Mouse (Mus musculus): Measurements from ENCODE around the gene Rps6kb1. TPM values are rescaled to one million over a fixed set of nuclear protein-coding genes. Genes with fewer than 3 reads are reported as not detected.

Gene Rps6kb1
- polyA plus RNA-seq, 1 experiment from 2014 or later: 57.8 TPM

- Histone ChIP-seq H3K27me3 (ENCODE audit: control insufficient read depth, insufficient read depth, low read length) (no peaks in the 10 kb centered on the region), H3K4me2 (replicated peaks; ENCODE audit: low read depth, low read length) (no peak overlapping the region), H3K4me3 (ENCODE audit: low read depth, low read length) (no peak overlapping the region), H3K9me3 (ENCODE audit: control insufficient read depth, low read length) (no peaks in the 10 kb centered on the region), H3K27ac (ENCODE audit: low read depth, low read length) (no peak overlapping the region), H3K9ac (ENCODE audit: low read depth, low read length) (no peak overlapping the region), H3K4me1 (replicated peaks; ENCODE audit: control insufficient read depth, insufficient read depth, low read length) (0 out of 2 replicates have a peak, but pooled peaks cover 2% of the 10 kb centered on the region), H3K36me3 (ENCODE audit: control insufficient read depth, insufficient read depth, low read length) (no peaks in the 10 kb centered on the region)
- WGBS: 84% methylated on average over 7 of the region's 7 CpGs
- no peak for DNase-seq (ENCODE audit: low spot score)
- no peak for ATAC-seq (ENCODE audit: low FRiP score)
Measured at GRCm38 (mm10) chr11:86582543-86583260, 38.1 kb upstream of the Rps6kb1 start.

DNA sequence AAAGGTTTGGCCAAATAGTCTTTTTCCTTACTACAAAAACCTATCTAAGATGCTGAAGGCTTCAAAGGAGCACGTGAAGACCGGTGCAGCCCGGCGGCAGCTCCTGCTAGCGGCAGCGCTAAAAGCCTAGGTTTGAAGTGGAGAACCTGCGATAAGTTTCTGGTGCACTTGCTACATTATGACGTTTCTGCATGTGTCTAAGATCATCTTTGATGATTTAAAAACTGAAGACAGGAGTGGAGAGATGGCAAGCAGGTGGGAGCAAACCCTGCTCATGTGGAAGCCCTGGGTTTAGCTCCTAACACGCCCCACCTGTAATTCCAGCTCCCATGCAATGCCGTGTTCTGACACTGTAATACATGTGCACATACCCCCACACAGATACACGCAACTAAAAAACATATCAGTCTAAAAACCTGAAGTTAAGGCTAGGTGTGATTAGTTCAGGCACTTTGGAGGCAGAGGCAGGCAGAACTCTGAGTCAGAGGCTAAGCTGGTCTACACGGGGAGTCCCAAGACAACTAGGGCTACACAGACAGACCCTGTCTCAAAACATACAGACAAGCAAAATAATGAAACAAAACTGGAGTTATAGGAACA, 37.4 kb upstream of the Rps6kb1 start:
- 92% methylated on average over 12 of the region's 12 CpGs for WGBS
- H3K27ac ChIP-seq (ENCODE audit: low read depth, low read length): no peak overlapping the region
- H3K4me2 ChIP-seq (replicated peaks; ENCODE audit: low read depth, low read length): no peak overlapping the region
- H3K9me3 ChIP-seq (ENCODE audit: control insufficient read depth, low read length): no peaks in the 10 kb centered on the region
- H3K4me3 ChIP-seq (ENCODE audit: low read depth, low read length): no peak overlapping the region
- H3K27me3 ChIP-seq (ENCODE audit: control insufficient read depth, insufficient read depth, low read length): no peaks in the 10 kb centered on the region
- DNase-seq (ENCODE audit: low spot score) (no peak), ATAC-seq (ENCODE audit: low FRiP score) (no peak)
- no peaks in the 10 kb centered on the region for H3K36me3 ChIP-seq (ENCODE audit: control insufficient read depth, insufficient read depth, low read length)
- H3K4me1 ChIP-seq (replicated peaks; ENCODE audit: control insufficient read depth, insufficient read depth, low read length): 0 out of 2 replicates have a peak, but pooled peaks cover 1% of the 10 kb centered on the region
- H3K9ac ChIP-seq (ENCODE audit: low read depth, low read length): no peak overlapping the region

- ATAC-seq (ENCODE audit: low FRiP score) (no peak), DNase-seq (ENCODE audit: low spot score) (no peak)
- Histone ChIP-seq H3K4me3 (ENCODE audit: low read depth, low read length) (no peak overlapping the region), H3K27ac (ENCODE audit: low read depth, low read length) (no peak overlapping the region), H3K36me3 (ENCODE audit: control insufficient read depth, insufficient read depth, low read length) (no peaks in the 10 kb centered on the region), H3K9me3 (ENCODE audit: control insufficient read depth, low read length) (no peaks in the 10 kb centered on the region), H3K27me3 (ENCODE audit: control insufficient read depth, insufficient read depth, low read length) (no peaks in the 10 kb centered on the region), H3K4me1 (replicated peaks; ENCODE audit: control insufficient read depth, insufficient read depth, low read length) (no peaks in the 10 kb centered on the region), H3K9ac (ENCODE audit: low read depth, low read length) (no peak overlapping the region), H3K4me2 (replicated peaks; ENCODE audit: low read depth, low read length) (no peak overlapping the region)
- WGBS: 65% methylated on average over 11 of the region's 11 CpGs
Measured at GRCm38 (mm10) chr11:86581250-86581753, 36.7 kb upstream of the Rps6kb1 start.

GRCm38 (mm10) chr11:86580319-86581113, 35.9 kb upstream of the Rps6kb1 start:
- WGBS: 88% methylated on average over 9 of the region's 9 CpGs
- no peak for DNase-seq (ENCODE audit: low spot score)
- H3K4me3 ChIP-seq (ENCODE audit: low read depth, low read length): no peak overlapping the region
- H3K9ac ChIP-seq (ENCODE audit: low read depth, low read length): no peak overlapping the region
- no peak for ATAC-seq (ENCODE audit: low FRiP score)
- H3K27me3 ChIP-seq (ENCODE audit: control insufficient read depth, insufficient read depth, low read length): no peaks in the 10 kb centered on the region
- no peaks in the 10 kb centered on the region for H3K9me3 ChIP-seq (ENCODE audit: control insufficient read depth, low read length)
- H3K4me1 ChIP-seq (replicated peaks; ENCODE audit: control insufficient read depth, insufficient read depth, low read length): no peaks in the 10 kb centered on the region
- no peak overlapping the region for H3K27ac ChIP-seq (ENCODE audit: low read depth, low read length)
- H3K36me3 ChIP-seq (ENCODE audit: control insufficient read depth, insufficient read depth, low read length): no peaks in the 10 kb centered on the region
- H3K4me2 ChIP-seq (replicated peaks; ENCODE audit: low read depth, low read length): no peak overlapping the region

- Histone ChIP-seq H3K9me3 (ENCODE audit: control insufficient read depth, low read length) (no peaks in the 10 kb centered on the region), H3K9ac (ENCODE audit: low read depth, low read length) (no peak overlapping the region), H3K4me3 (ENCODE audit: low read depth, low read length) (no peak overlapping the region), H3K27me3 (ENCODE audit: control insufficient read depth, insufficient read depth, low read length) (no peaks in the 10 kb centered on the region), H3K27ac (ENCODE audit: low read depth, low read length) (no peak overlapping the region), H3K4me2 (replicated peaks; ENCODE audit: low read depth, low read length) (no peak overlapping the region), H3K4me1 (replicated peaks; ENCODE audit: control insufficient read depth, insufficient read depth, low read length) (no peaks in the 10 kb centered on the region), H3K36me3 (ENCODE audit: control insufficient read depth, insufficient read depth, low read length) (no peaks in the 10 kb centered on the region)
- no peak for ATAC-seq (ENCODE audit: low FRiP score)
- no peak for DNase-seq (ENCODE audit: low spot score)
- WGBS: 88% methylated on average over 10 of the region's 10 CpGs
Measured at GRCm38 (mm10) chr11:86579731-86580318, 35.2 kb upstream of the Rps6kb1 start.

DNA sequence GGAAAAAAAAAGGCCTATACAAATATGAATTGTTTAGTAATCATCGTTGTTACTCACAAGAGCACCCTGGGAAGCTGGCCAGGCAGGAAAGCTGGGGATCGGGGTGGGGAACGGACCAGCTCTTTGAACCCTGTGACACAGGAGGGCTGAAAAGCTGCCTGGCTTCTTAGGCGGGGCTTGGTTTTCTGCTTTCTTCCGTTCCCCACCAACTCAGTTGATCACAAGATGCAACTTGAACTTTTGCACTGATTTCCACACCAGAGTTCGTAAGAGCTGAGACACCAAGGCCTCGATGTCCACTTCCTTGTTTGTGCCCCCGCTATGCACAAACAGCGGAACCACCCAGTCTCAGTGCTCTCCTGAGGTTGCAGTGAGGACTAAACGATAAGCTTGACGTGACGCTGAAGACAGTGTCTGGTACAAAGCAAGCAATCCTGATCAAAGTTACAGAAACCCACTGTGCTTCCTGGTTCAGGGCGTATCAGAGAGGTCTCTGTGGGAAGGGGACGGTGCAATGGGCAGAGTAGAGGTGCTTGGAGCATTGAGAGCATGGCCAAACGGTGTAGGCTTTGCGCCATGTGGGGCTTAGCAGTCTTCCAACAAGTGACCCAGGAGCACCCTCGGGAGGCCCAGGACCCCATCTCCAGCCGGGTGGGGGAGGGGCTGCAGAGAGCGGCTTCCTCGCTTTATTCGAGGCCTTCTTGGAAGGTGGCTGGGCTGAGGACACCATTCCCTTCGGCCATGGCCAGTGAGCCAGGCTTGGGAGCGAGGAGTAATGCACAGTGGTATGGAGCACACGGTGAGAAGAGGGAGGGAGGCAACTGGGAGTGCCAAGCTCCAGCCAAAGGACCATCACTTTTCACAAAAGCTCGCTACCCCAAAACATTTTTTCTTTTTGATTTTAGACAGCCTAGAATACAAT, 34.5 kb upstream of the Rps6kb1 start:
- H3K36me3 ChIP-seq (ENCODE audit: control insufficient read depth, insufficient read depth, low read length): no peaks in the 10 kb centered on the region
- H3K4me3 ChIP-seq (ENCODE audit: low read depth, low read length): no peak overlapping the region
- 80% methylated on average over 25 of the region's 25 CpGs for WGBS
- H3K4me2 ChIP-seq (replicated peaks; ENCODE audit: low read depth, low read length): no peak overlapping the region
- no peak for DNase-seq (ENCODE audit: low spot score)
- no peaks in the 10 kb centered on the region for H3K9me3 ChIP-seq (ENCODE audit: control insufficient read depth, low read length)
- H3K4me1 ChIP-seq (replicated peaks; ENCODE audit: control insufficient read depth, insufficient read depth, low read length): no peaks in the 10 kb centered on the region
- H3K27ac ChIP-seq (ENCODE audit: low read depth, low read length): no peak overlapping the region
- no peaks in the 10 kb centered on the region for H3K27me3 ChIP-seq (ENCODE audit: control insufficient read depth, insufficient read depth, low read length)
- no peak for ATAC-seq (ENCODE audit: low FRiP score)
- H3K9ac ChIP-seq (ENCODE audit: low read depth, low read length): no peak overlapping the region

GRCm38 (mm10) chr11:86578106-86578808, 33.7 kb upstream of the Rps6kb1 start:
- no peaks in the 10 kb centered on the region for H3K9me3 ChIP-seq (ENCODE audit: control insufficient read depth, low read length)
- H3K27ac ChIP-seq (ENCODE audit: low read depth, low read length): no peak overlapping the region
- H3K9ac ChIP-seq (ENCODE audit: low read depth, low read length): no peak overlapping the region
- WGBS: 85% methylated on average over 6 of the region's 6 CpGs
- no peaks in the 10 kb centered on the region for H3K4me1 ChIP-seq (replicated peaks; ENCODE audit: control insufficient read depth, insufficient read depth, low read length)
- no peak for ATAC-seq (ENCODE audit: low FRiP score)
- no peaks in the 10 kb centered on the region for H3K36me3 ChIP-seq (ENCODE audit: control insufficient read depth, insufficient read depth, low read length)
- DNase-seq (ENCODE audit: low spot score): no peak
- H3K4me2 ChIP-seq (replicated peaks; ENCODE audit: low read depth, low read length): no peak overlapping the region
- H3K27me3 ChIP-seq (ENCODE audit: control insufficient read depth, insufficient read depth, low read length): no peaks in the 10 kb centered on the region
- H3K4me3 ChIP-seq (ENCODE audit: low read depth, low read length): no peak overlapping the region

All from hindbrain, embryonic 11.5 days (tissue).